Mouse (Mus musculus): ENCODE data around the gene Mtmr2.
A peak's percentile ranks its signal among the peaks of the same experiment; 100 is the strongest.
"Not testable (repeated sequence)": the region's sequence is repeated elsewhere in the genome, so short reads cannot be mapped to it uniquely, and the experiment has no call there.

Mtmr2 gene

GRCm38 (mm10) chr9:13748404-13748797 lies at the start of gene Mtmr2:
TSS of gene Mtmr2 (plus strand) at chr9:13748410.
- DNase-seq (ENCODE audit: low read depth in 1 of 2, low spot score in 2 of 2): no peak

DNA sequence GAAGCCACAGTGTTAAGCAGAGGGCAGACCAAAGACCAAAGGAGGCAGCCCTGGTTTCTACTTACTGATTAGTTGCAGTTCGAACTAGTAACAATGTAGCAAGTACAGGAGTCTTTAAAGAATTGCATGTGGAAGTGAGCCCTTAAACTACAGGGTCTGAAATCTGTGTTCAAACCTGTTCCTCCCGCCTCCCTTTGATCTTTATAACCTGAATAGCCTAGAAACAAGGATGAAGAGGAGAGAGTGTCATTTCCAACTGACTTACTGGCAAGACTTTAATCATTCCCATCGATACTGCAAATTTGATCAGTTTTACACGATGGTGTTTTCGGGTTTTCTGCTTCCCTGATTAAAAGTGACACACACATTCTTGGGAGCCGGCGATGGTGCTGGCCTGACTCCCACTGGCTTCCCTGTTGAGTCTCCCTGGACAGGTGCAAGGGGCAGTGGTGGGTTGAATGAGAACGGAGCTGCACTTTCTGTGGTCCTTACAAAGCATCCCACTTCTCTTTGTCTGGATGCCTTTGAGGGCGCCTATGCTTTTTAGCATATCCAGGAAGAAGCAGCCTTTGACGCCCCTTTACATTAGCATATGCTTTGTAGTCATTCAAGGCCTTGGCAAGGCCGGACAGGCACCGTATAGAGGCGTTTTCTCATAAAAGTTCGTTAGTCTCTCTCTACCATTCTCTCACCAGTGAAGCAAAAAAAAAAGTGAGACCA lies 49.0 kb upstream of the Mtmr2 start:
- DNase-seq (ENCODE audit: low read depth in 1 of 2, low spot score in 2 of 2): no peak

DNA sequence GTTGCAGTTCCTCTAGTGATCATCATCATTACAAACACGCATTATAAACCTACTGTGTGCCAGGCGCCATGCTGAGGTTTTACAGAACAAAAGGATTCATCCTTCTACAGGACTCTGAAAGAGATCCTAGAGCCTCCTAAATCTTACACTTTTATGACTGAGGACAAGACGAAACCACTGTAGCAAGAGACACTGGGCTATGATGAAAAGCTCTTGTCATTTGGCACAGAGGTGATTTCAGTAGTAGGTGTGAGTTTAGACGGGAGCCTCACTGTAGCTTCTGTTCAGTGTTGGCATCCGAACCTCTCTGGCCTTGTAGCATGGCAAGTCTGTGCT lies 48.5 kb upstream of the Mtmr2 start:
- DNase-seq (ENCODE audit: low read depth in 1 of 2, low spot score in 2 of 2): no peak

DNA sequence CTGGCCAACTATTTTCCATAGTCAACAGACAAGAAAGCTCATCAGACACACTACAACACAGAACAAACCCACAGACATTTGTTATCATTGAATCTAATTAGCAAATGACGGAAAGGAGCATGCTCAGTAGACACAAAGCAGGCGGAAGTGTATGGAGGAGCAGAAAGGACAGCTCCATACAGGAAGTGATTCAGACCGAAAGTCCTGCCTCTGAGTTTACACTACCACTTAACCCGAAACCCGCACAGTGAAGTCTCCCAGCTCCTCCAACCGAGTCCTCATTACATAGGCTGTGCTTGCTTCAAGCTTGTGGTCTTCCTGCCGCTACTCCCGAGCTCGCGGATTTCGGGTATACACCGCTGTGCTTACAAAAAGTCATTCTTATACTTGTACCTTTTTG lies 46.4 kb upstream of the Mtmr2 start:
- peak in 1 of 2 experiments; percentile 2 for DNase-seq (ENCODE audit: low read depth in 1 of 2, low spot score in 2 of 2)

- no peak for DNase-seq (ENCODE audit: low read depth in 1 of 2, low spot score in 2 of 2)
Observed at GRCm38 (mm10) chr9:13703100-13703499, 45.1 kb upstream of the Mtmr2 start.

GRCm38 (mm10) chr9:13704917-13705316 lies 43.3 kb upstream of the Mtmr2 start:
- DNase-seq (ENCODE audit: low read depth in 1 of 2, low spot score in 2 of 2): no peak

DNA sequence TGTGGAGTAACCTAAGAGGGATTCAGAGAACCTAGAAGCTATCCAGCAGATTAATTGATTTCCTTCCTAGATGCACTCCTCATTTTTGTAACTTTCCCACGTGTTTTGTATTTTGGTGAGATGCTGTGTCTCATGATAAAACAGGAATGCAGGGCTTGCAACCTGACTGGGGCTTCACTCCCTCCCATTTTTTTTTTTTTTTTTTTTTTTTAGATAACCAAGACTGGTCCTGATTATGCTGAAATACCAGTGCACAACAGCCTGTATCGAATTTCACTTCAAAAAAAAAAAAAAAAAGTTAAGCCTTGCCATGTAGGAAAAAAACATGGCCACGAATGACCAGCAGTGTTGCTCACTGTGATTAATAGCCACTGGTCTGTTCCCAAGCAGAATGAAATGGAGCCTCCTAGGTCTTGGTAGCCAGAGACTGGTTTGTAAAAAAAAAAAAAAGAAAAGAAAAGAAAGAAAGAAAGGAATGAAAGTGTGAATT lies 41.1 kb upstream of the Mtmr2 start:
- no peak for DNase-seq (ENCODE audit: low read depth in 1 of 2, low spot score in 2 of 2)

- DNase-seq (ENCODE audit: low read depth in 1 of 2, low spot score in 2 of 2): no peak
Observed at GRCm38 (mm10) chr9:13709436-13709835, 38.8 kb upstream of the Mtmr2 start.

GRCm38 (mm10) chr9:13715891-13716290 lies 32.3 kb upstream of the Mtmr2 start:
- not testable (repeated sequence) for DNase-seq (ENCODE audit: low read depth in 1 of 2, low spot score in 2 of 2)

DNA sequence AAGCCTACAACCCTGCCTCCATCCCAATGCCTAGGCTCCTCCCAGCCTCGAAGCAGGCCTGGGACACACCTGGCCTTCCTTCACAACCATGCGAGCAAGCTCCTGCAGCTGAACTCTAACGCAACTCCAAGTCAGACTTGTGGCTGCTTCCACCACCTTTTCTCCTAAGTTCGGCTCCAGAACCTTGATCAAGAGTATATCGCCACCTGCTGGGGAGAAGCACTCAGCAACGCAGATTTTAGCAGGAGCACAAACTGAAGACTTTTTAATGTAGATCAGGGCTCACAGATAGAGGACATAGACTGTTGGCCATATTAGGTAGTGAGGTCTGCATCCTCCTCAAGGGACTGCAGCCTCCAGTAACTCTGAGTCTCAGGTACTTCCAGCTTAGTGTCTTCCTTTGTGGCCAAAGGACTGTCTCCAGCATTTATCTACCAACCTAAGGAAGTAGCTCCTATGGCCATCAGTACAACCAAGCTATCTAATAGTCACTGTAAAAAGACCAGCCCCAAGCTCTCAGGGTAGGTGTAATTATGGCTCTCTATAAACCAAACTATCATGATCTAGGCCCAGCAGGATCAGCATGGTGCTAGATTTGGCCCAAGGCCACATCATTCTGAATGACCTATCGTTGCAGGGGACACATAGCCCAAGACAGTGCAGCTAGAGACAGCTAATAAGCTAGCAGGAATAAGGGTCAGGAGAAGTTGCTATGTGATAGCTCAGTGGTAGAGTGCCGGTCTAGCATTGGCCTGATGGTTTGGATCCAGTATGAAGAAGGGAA lies 31.7 kb upstream of the Mtmr2 start:
- DNase-seq (ENCODE audit: low read depth in 1 of 2, low spot score in 2 of 2): peak; percentile 4 to 39

GRCm38 (mm10) chr9:13748798-13749674 lies 826 bp downstream of the Mtmr2 start:
- peak; percentile 74 to 90 for DNase-seq (ENCODE audit: low read depth in 1 of 2, low spot score in 2 of 2)

DNA sequence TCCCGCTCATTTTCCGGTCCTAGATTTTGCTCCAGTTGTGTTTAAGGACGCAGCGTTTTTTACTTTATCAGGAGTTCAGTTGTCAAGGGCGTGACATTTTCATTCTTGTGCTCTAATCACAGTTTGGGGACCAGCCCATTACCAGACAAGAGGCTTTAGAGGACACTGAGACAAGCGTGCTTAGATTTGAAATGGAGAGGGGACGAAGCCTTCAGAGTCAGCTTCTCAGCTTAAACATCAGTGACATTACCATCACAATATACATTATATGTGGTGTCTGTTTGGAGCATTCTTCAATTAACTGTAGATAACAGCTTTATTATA lies 1.4 kb downstream of the Mtmr2 start:
- DNase-seq (ENCODE audit: low read depth in 1 of 2, low spot score in 2 of 2): no peak

GRCm38 (mm10) chr9:13752543-13752942 lies 4.3 kb downstream of the Mtmr2 start:
- no peak for DNase-seq (ENCODE audit: low read depth in 1 of 2, low spot score in 2 of 2)

GRCm38 (mm10) chr9:13760430-13760829 lies 12.2 kb downstream of the Mtmr2 start:
- DNase-seq (ENCODE audit: low read depth in 1 of 2, low spot score in 2 of 2): no peak

GRCm38 (mm10) chr9:13765624-13766023 lies 17.4 kb downstream of the Mtmr2 start:
- no peak for DNase-seq (ENCODE audit: low read depth in 1 of 2, low spot score in 2 of 2)

DNA sequence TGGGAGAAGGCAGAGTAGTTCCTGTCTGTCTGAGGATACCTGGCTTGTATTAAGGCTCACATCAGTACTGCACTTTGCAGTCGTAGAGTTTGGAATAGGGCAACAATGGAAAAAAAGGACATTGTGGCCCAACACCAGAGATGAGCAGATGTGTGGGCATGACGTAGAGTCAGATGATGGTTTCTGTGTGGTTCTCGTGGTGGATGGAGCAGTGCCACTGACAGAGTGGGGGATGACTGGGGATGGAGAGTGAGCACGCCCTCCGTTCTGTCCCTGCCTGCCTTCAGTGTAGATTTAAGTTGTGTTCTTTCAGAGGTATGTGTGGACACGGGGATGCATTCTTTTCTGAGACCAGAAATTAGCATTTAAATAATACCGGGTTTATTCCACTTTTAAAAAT lies 18.4 kb downstream of the Mtmr2 start:
- no peak for DNase-seq (ENCODE audit: low read depth in 1 of 2, low spot score in 2 of 2)

DNA sequence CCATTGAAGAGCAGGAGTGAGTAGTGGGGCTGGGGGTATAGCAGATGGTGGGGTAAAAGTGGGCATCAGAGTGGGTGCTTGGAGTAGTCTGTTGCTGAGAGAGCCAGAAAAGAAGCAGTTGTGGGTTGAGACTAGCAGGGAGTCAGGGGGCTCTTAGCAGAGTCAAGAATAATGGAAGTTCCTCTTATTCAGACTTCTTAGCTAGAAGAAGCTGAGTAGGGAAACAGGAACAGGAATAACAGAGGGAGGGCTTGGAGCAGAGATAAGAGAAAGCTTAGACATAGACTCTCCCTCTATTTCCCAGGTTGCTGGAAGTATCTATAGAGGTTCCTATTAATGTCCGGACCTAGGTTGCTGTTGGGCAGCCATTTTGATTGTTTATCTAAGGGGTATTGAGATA lies 26.5 kb downstream of the Mtmr2 start:
- no peak for DNase-seq (ENCODE audit: low read depth in 1 of 2, low spot score in 2 of 2)

DNA sequence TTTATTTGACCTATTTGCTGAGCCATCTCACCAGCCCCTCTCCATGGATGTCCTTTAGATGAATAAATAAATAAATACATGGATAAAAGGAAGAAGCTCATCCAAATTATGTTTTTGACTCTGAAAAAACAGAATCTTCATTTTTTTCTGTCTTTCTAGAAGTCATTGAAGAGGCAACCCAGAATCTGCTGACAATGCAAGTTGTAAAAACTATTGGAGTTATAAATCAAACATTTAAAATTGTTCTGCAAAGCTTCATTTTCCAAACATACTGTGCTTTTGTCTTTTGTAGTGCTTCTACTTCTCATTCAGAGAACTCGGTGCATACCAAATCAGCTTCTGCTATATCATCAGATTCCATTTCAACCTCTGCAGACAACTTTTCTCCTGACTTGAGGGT lies 33.8 kb downstream of the Mtmr2 start:
- DNase-seq (ENCODE audit: low read depth in 1 of 2, low spot score in 2 of 2): no peak

- DNase-seq (ENCODE audit: low read depth in 1 of 2, low spot score in 2 of 2): not testable (repeated sequence)
Observed at GRCm38 (mm10) chr9:13790864-13791263, 42.7 kb downstream of the Mtmr2 start.

- no peak for DNase-seq (ENCODE audit: low read depth in 1 of 2, low spot score in 2 of 2)
Observed at GRCm38 (mm10) chr9:13794302-13794701, 46.1 kb downstream of the Mtmr2 start.

DNA sequence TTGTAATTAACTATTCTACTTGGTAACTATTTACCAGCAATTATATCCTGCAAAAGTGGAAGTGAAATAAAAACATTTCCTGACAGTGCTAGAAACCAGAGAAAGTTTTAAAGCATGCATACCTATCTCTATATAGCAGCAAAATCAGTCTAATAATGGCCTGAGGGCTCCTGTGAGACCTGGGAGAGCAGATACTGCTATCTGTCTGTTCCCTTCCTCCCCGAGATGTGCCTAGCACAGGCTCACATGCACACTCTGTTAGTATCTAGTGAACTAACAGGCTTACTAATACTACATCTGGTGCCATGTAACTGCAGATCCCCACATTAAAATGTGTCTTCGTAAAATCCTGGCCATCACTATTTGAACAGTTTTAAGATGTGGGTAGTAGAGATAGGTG lies 46.5 kb downstream of the Mtmr2 start:
- DNase-seq (ENCODE audit: low read depth in 1 of 2, low spot score in 2 of 2): no peak

GRCm38 (mm10) chr9:13804480-13804879 lies 56.3 kb downstream of the Mtmr2 start:
- no peak for DNase-seq (ENCODE audit: low read depth in 1 of 2, low spot score in 2 of 2)
